Mouse (Mus musculus) regulatory T cell (primary cell): ENCODE measurements around the gene Nub1.

Experiments
- in situ Hi-C: fragments of 300-600 bp; cut with MboI, MseI; formaldehyde crosslinking; loops from one replicate; pipeline ENCODE4 v1.15.1; 2025; ENCODE audit warnings: high pct_unique_total_duplicates

Gene Nub1

GRCm38 (mm10) chr5:24739141-24739753 lies 53.9 kb downstream of the Nub1 start:
- in situ Hi-C loops: no loop called here

- in situ Hi-C loops: no loop called here
Observed at GRCm38 (mm10) chr5:24741172-24741885, 56.0 kb downstream of the Nub1 start.

GRCm38 (mm10) chr5:24743956-24744355 lies 58.6 kb downstream of the Nub1 start:
- in situ Hi-C loops: no loop called here

DNA sequence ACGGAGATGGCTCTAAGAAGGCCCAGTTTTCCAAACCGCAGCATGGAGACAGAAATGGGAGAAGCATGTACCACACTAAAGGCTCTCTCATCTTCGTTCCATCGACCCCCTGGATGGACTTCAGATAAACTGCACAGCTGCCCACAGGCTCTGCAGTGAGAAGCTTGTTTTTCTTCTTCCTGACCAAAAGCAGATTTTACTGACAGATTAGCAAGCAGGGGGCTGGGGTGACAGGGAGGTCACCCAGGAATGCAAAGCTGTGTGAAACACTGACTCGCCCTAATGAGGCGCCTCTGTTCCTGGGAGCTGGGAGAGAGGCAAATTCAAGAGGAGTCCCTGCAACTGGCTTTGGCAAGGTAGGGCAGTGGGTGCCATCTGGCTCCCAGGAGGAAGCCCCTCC lies 62.2 kb downstream of the Nub1 start:
- in situ Hi-C loops: no loop called here

- in situ Hi-C loops: no loop called here
Observed at GRCm38 (mm10) chr5:24749731-24750130, 64.4 kb downstream of the Nub1 start.

- in situ Hi-C loops: no loop called here
Observed at GRCm38 (mm10) chr5:24750321-24751304, 65.3 kb downstream of the Nub1 start.

- in situ Hi-C loops: no loop called here
Observed at GRCm38 (mm10) chr5:24751305-24752174, 66.2 kb downstream of the Nub1 start.

GRCm38 (mm10) chr5:24752175-24752498 lies 66.8 kb downstream of the Nub1 start:
- in situ Hi-C loops: no loop called here

- in situ Hi-C loops: loop anchor here (5.0 kb wide), 1 partner anchor 85 kb away; no protein-coding TSS in a partner anchor
Observed at GRCm38 (mm10) chr5:24756931-24757330, 71.6 kb downstream of the Nub1 start.

DNA sequence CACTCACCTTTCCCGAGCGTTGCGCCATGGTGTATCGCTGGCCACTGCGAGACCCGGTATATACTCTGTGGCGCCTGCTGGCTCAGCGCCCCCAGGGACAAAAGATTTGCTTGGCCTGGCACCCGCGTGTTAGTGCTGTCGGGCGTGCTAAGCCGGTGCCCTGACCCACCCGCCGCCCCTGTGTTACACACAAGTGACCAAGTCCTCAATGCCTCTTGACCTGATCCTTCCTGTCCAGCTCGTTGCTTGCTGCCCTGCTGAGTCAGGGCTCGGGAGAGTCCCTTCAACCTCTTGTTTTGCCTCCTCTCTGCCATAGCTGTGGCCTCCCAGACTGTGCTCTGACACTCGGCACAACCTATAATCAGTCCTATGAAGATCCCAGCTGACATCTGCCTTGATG lies 72.5 kb downstream of the Nub1 start, which contains the start of gene Crygn:
Gene Crygn, minus strand, starts transcription at position 193 of the 400 bp plus-strand sequence.
- in situ Hi-C loops: loop anchor here (5.0 kb wide), 1 partner anchor 86 kb away; no protein-coding TSS in a partner anchor
